Mouse (Mus musculus) erythroblast, embryonic 14.5 days (primary cell): ENCODE measurements around the gene Dusp9. TPM values are rescaled to one million over a fixed set of nuclear protein-coding genes. Genes with fewer than 3 reads are reported as not detected.

Source experiments
- H3K27me3 ChIP-seq: 2 replicates; pipeline ENCODE4 v1.6.1; 2012; ENCODE audit warnings: inconsistent platforms; ENCODE audit not compliant: control insufficient read depth
- H3K36me3 ChIP-seq: 2 replicates; pipeline ENCODE4 v1.6.1; 2012; ENCODE audit warnings: mild to moderate bottlenecking, inconsistent platforms; ENCODE audit not compliant: control insufficient read depth
- H3K4me1 ChIP-seq: 2 replicates; pipeline ENCODE4 v1.6.1; 2012; ENCODE audit warnings: inconsistent platforms; ENCODE audit not compliant: control insufficient read depth
- H3K4me3 ChIP-seq: replicated peaks from 2 replicates; pipeline ENCODE3; 2012; ENCODE audit warnings: moderate library complexity, mild to moderate bottlenecking, inconsistent platforms
- H3K9me3 ChIP-seq: 2 replicates; pipeline ENCODE4 v1.6.1; 2012; ENCODE audit warnings: low read length, inconsistent platforms, mixed read lengths; ENCODE audit not compliant: control insufficient read depth
- GATA1 ChIP-seq: IDR thresholded peaks from 2 replicates; pipeline ENCODE4 v1.6.1; 2012; ENCODE audit warnings: low read length, inconsistent platforms, mixed read lengths
- TAL1 ChIP-seq: IDR thresholded peaks from 3 replicates; pipeline ENCODE4 v1.6.1; 2012; ENCODE audit warnings: low read length, inconsistent platforms, mixed read lengths
- polyA plus RNA-seq: library from polyadenylated mRNA; stranded (reverse); fragments of >175 nt; gene quantifications from 2 replicates; pipeline ENCODE4 v1.2.3, GENCODE M21; 2012

The Dusp9 gene
- polyA plus RNA-seq, 1 experiment, result 0.10 TPM

- Histone ChIP-seq H3K9me3 (peaks cover 7% of the 10 kb centered on the region), H3K27me3 (peaks cover 47% of the 10 kb centered on the region), H3K4me3 (no peak overlapping the region), H3K36me3 (peaks cover 16% of the 10 kb centered on the region), H3K4me1 (peaks cover 4% of the 10 kb centered on the region)
- no peak for TF ChIP-seq TAL1
- no peak for TF ChIP-seq GATA1
Measured at GRCm38 (mm10) chrX:73676668-73677067, 37.4 kb downstream of the Dusp9 start.

- Histone ChIP-seq H3K4me3 (no peak overlapping the region), H3K36me3 (peaks cover 81% of the 10 kb centered on the region), H3K27me3 (no peaks in the 10 kb centered on the region; the same call in 1 of the 2 replicates), H3K9me3 (no peaks in the 10 kb centered on the region), H3K4me1 (no peaks in the 10 kb centered on the region)
- TF ChIP-seq GATA1 (no peak), TAL1 (no peak)
Measured at GRCm38 (mm10) chrX:73684156-73684555, 44.9 kb downstream of the Dusp9 start.

DNA sequence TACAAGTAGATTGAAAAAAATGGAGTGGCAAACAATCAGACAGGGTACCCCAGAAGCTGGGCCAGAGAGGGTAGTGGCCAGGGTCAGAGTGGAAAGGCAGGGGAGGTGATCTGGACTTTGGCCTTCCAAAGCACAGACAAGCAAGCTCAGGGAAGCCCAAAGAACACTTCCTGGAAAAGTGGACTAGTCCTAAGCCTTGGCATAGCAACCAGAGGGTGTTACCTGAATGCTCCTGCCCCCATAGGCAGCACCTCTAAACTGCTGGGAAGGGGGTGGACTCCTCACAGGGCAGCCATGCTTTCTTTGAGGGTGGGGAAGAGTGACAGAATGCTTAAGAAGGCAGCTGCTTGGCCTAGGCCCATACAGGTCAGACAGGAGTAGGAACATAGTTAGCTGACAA lies 45.8 kb downstream of the Dusp9 start:
- Histone ChIP-seq H3K9me3 (no peaks in the 10 kb centered on the region), H3K4me3 (no peak overlapping the region), H3K27me3 (no peaks in the 10 kb centered on the region; the same call in 1 of the 2 replicates), H3K4me1 (no peaks in the 10 kb centered on the region), H3K36me3 (peaks cover 87% of the 10 kb centered on the region)
- TF ChIP-seq GATA1, result no peak
- TF ChIP-seq TAL1, result no peak

DNA sequence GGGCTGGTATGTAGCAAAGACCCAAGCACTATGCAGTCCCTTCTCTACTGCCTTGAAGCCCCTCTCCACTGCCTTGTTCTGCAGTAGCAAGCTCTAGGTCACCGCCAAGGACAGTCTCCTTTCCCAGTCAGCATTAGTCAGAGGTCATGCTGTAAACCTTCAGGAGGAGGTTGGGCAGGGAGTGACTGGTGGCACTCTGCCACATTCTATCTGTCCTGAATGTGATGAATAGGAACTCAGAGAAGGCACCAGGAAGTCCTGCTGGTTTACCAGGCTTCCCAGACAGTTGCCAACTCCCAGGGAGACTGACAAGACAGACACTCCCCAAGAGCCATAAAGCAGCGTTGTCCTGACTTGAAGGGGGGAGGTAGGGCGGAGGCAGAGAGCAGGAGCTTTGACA lies 46.4 kb downstream of the Dusp9 start:
- no peak for TF ChIP-seq GATA1
- TF ChIP-seq TAL1, result no peak
- Histone ChIP-seq H3K4me1 (no peaks in the 10 kb centered on the region), H3K36me3 (peaks cover 85% of the 10 kb centered on the region), H3K4me3 (no peak overlapping the region), H3K9me3 (no peaks in the 10 kb centered on the region), H3K27me3 (no peaks in the 10 kb centered on the region; the same call in 1 of the 2 replicates)

- H3K4me1 ChIP-seq, result no peaks in the 10 kb centered on the region
- TF ChIP-seq GATA1 (no peak), TAL1 (no peak)
- no peak overlapping the region for H3K4me3 ChIP-seq
- no peaks in the 10 kb centered on the region for H3K27me3 ChIP-seq
- peaks cover 82% of the 10 kb centered on the region for H3K36me3 ChIP-seq
- no peaks in the 10 kb centered on the region for H3K9me3 ChIP-seq
Measured at GRCm38 (mm10) chrX:73690917-73691629, 51.9 kb downstream of the Dusp9 start.

Other genes with a start within 250 kb of the Dusp9 start
- not detected in 2 replicates for gene Gm18336, start 240.7 kb upstream of the Dusp9 start, polyA plus RNA-seq
- not detected in 2 replicates for gene Zfp92, start 228.3 kb upstream of the Dusp9 start, polyA plus RNA-seq
- gene Trex2, start 204.1 kb upstream of the Dusp9 start, polyA plus RNA-seq, result not detected in 2 replicates
- gene Haus7, start 180.4 kb upstream of the Dusp9 start, polyA plus RNA-seq, result 0.72 and 1.1 TPM in 2 replicates
- 0.01 and 0.04 TPM in 2 replicates for gene Bgn, start 155.8 kb upstream of the Dusp9 start, polyA plus RNA-seq
- gene Atp2b3, start 136.3 kb upstream of the Dusp9 start, polyA plus RNA-seq, result not detected in 2 replicates
- gene Pnck, start 20.7 kb downstream of the Dusp9 start, polyA plus RNA-seq, result not detected in 2 replicates
- not detected in 2 replicates for gene Slc6a8, start 33.7 kb downstream of the Dusp9 start, polyA plus RNA-seq
- 1.6 and 1.8 TPM in 2 replicates for gene Bcap31, start 76.8 kb downstream of the Dusp9 start, polyA plus RNA-seq
- 1.6 and 2.2 TPM in 2 replicates for gene Abcd1, start 77.2 kb downstream of the Dusp9 start, polyA plus RNA-seq
- gene Plxnb3, start 117.7 kb downstream of the Dusp9 start, polyA plus RNA-seq, result not detected in 2 replicates
- gene Srpk3, start 135.0 kb downstream of the Dusp9 start, polyA plus RNA-seq, result not detected in 2 replicates
- gene Idh3g, start 147.5 kb downstream of the Dusp9 start, polyA plus RNA-seq, result 4.3 and 5.1 TPM in 2 replicates
- gene Ssr4, start 147.6 kb downstream of the Dusp9 start, polyA plus RNA-seq, result 2.6 and 3.5 TPM in 2 replicates
- 0.02 TPM in 1 of 2 replicates, not detected in the other for gene Pdzd4, start 185.6 kb downstream of the Dusp9 start, polyA plus RNA-seq